ENCODE assay signal across 18 mouse cellular contexts in the genomic region with DNA sequence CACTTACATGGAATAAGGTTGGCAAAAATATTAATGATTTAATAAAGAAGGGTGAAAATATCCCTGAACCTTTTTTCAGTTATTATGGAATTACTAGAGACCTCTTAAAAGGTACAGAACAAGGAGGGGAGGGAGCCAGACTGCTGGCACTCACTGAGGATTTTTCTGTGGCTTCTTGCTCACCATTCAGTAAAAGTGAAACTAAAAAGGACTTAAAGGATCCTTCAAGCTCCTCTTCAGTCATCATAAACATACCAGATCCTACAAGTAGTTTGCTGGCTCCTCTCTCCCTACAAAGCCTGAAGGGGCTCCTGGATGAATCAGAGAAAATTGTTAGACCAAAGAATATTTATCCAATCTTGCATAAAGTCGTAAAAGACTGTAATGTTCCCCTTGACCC. TPM values are rescaled to one million over a fixed set of nuclear protein-coding genes. Genes with fewer than 3 reads are reported as not detected.
"Had no signal": no experiment of that assay in that cellular context is flagged by ENCODE, and none has a peak within 500 bp of the region (broad histone marks: within the 10 kb centered on the region; RNA-seq: fewer than 3 reads in every experiment).

No protein-coding gene starts in this region.

RNA-seq across cellular contexts. Expression of a gene that starts 32.4 kb away (rescaled TPM):
- total RNA-seq: megakaryocyte progenitor cell, adult 5-6 weeks; midbrain, postnatal 0 days; monocyte, adult 5-6 weeks had no signal
- polyA plus RNA-seq: liver, postnatal 0 days; lung, adult 2 months; lung, embryonic 15.5 days; lung, postnatal 0 days; macrophage; midbrain, embryonic 11.5 days; midbrain, embryonic 13.5 days; midbrain, embryonic 15.5 days; midbrain, postnatal 0 days; neural tube, embryonic 11.5 days; neural tube, embryonic 13.5 days; neural tube, embryonic 15.5 days; small intestine, adult 2 months; stomach, embryonic 14.5 days; stomach, embryonic 16.5 days; thymus, postnatal 0 days had no signal
